Mouse (Mus musculus) liver, postnatal 0 days (tissue): ENCODE results near the gene Aqp2.

Experiments
- CTCF ChIP-seq: sonication (generic); IDR thresholded peaks from 2 replicates; pipeline ENCODE4 v1.5.1; 2016; ENCODE audit warnings: antibody characterized with exemption, low read depth
- EP300 ChIP-seq: IDR thresholded peaks from 2 replicates; pipeline ENCODE4 v1.6.1; 2016; ENCODE audit warnings: antibody characterized with exemption, low read depth, mild to moderate bottlenecking

DNA sequence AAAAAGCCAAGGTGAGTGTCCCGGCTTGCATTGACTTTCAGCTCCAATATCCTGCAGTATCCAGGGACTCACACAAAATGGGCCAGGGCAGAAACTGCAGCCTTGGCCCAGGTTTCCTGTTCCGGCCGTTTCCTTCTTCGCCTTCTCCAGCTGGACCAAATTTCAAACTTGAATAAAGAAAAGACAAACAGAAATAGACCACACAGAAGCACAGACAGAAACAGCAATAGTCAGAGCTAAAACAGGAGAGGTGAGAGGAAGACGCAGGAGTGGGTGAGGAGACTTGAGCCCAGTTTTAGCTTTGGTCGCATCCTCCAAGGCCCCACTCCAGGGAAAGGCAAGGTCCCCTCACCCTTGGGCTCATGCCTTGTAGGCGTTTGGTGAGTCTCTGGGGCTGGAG, 24.4 kb downstream of the Aqp2 start:
- TF ChIP-seq CTCF, result no peak
- no peak for TF ChIP-seq EP300
